Mouse (Mus musculus) liver, embryonic 11.5 days (tissue): Measurements from ENCODE around the gene Gpr68. TPM values are rescaled to one million over a fixed set of nuclear protein-coding genes. Genes with fewer than 3 reads are reported as not detected.

Experiments
- ATAC-seq: fragments of 200-750 bp; cut with Nextera tagmentation; replicated peaks from 2 replicates; pipeline ENCODE4 v1.8.0; 2017; ENCODE audit warnings: moderate number of reproducible peaks, mild to moderate bottlenecking, moderate TSS enrichment, moderate library complexity; ENCODE audit not compliant: low FRiP score
- DNase-seq: peaks from one replicate; pipeline ENCODE4 v3.0.0-alpha.2; 2017; ENCODE audit warnings: low spot score
- H3K27ac ChIP-seq: fragments of 300-500 bp; sonication (generic); 2 replicates; pipeline ENCODE4 v1.5.1; 2014; ENCODE audit warnings: mild to moderate bottlenecking, low read depth, low read length, control low read depth
- H3K27me3 ChIP-seq: fragments of 300-500 bp; sonication (generic); replicated peaks from 2 replicates; pipeline ENCODE4 v1.6.1; 2014; ENCODE audit warnings: low read length, mixed read lengths; ENCODE audit not compliant: control insufficient read depth, insufficient read depth
- H3K36me3 ChIP-seq: fragments of 300-500 bp; sonication (generic); 2 replicates; pipeline ENCODE4 v1.6.1; 2014; ENCODE audit warnings: mild to moderate bottlenecking, low read length, moderate library complexity, mixed read lengths; ENCODE audit not compliant: control insufficient read depth, insufficient read depth
- H3K4me1 ChIP-seq: fragments of 300-500 bp; sonication (generic); replicated peaks from 2 replicates; pipeline ENCODE4 v1.6.1; 2014; ENCODE audit warnings: low read length, mixed read lengths; ENCODE audit not compliant: control insufficient read depth, insufficient read depth
- H3K4me2 ChIP-seq: fragments of 300-500 bp; sonication (generic); 2 replicates; pipeline ENCODE4 v1.6.1; 2014; ENCODE audit warnings: mild to moderate bottlenecking, control low read depth, moderate library complexity
- H3K4me3 ChIP-seq: fragments of 300-500 bp; sonication (generic); 2 replicates; pipeline ENCODE4 v1.5.1; 2014; ENCODE audit warnings: low read depth, low read length, control low read depth
- H3K9ac ChIP-seq: fragments of 300-500 bp; sonication (generic); 2 replicates; pipeline ENCODE4 v1.6.1; 2014; ENCODE audit warnings: low read depth, low read length, control low read depth
- H3K9me3 ChIP-seq: fragments of 300-500 bp; sonication (generic); 2 replicates; pipeline ENCODE4 v1.6.1; 2016; ENCODE audit warnings: low read length, inconsistent platforms, mixed read lengths; ENCODE audit not compliant: control insufficient read depth
- WGBS: fragments of 180-500 bp; shearing (Covaris S2); extraction: QIAGEN DNeasy Blood & Tissue Kit; methylation state at CpG from one replicate; pipeline ENCODE4 v1.1.7; 2014; 5-methylcytosine and 5-hydroxymethylcytosine counted together
- polyA plus RNA-seq: library from polyadenylated mRNA; unstranded; fragments of >200 nt; fragmentation: Nextera tagmentation; extraction: Ambion mirVana; gene quantifications from 2 replicates; pipeline ENCODE4 v1.2.1, GENCODE M21; 2014

The Gpr68 gene
- polyA plus RNA-seq, 1 experiment from 2014 or later, result 0.10 TPM

- Histone ChIP-seq H3K9ac (no peak overlapping the region), H3K4me3 (no peak overlapping the region), H3K9me3 (no peaks in the 10 kb centered on the region), H3K36me3 (no peaks in the 10 kb centered on the region), H3K4me2 (no peak overlapping the region), H3K27ac (no peak overlapping the region), H3K4me1 (no peaks in the 10 kb centered on the region; the same call in 1 of the 2 replicates), H3K27me3 (no peaks in the 10 kb centered on the region)
- no peak for ATAC-seq
- DNase-seq, result peak; percentile 28
- 80% methylated on average over 6 of the region's 6 CpGs for WGBS
Observed at GRCm38 (mm10) chr12:100839926-100840325, 68.1 kb downstream of the Gpr68 start.

GRCm38 (mm10) chr12:100839079-100839600 lies 68.9 kb downstream of the Gpr68 start:
- Histone ChIP-seq H3K4me1 (no peaks in the 10 kb centered on the region; the same call in 1 of the 2 replicates), H3K27me3 (no peaks in the 10 kb centered on the region), H3K4me2 (no peak overlapping the region), H3K36me3 (no peaks in the 10 kb centered on the region), H3K27ac (no peak overlapping the region), H3K4me3 (no peak overlapping the region), H3K9me3 (no peaks in the 10 kb centered on the region), H3K9ac (no peak overlapping the region)
- ATAC-seq, result no peak
- 22% methylated on average over 8 of the region's 8 CpGs for WGBS
- no peak for DNase-seq

- no peak overlapping the region for H3K4me2 ChIP-seq
- WGBS, result 49% methylated on average over 3 of the region's 3 CpGs
- no peaks in the 10 kb centered on the region for H3K36me3 ChIP-seq
- H3K27me3 ChIP-seq, result no peaks in the 10 kb centered on the region
- H3K9me3 ChIP-seq, result no peaks in the 10 kb centered on the region
- H3K4me1 ChIP-seq, result no peaks in the 10 kb centered on the region; the same call in 1 of the 2 replicates
- DNase-seq, result no peak
- no peak overlapping the region for H3K9ac ChIP-seq
- no peak overlapping the region for H3K27ac ChIP-seq
- no peak overlapping the region for H3K4me3 ChIP-seq
- ATAC-seq, result no peak
Observed at GRCm38 (mm10) chr12:100837208-100837607, 70.8 kb downstream of the Gpr68 start.

- no peak overlapping the region for H3K9ac ChIP-seq
- no peak overlapping the region for H3K4me2 ChIP-seq
- no peaks in the 10 kb centered on the region for H3K36me3 ChIP-seq
- H3K27me3 ChIP-seq, result no peaks in the 10 kb centered on the region
- ATAC-seq (no peak), DNase-seq (no peak)
- no peaks in the 10 kb centered on the region for H3K4me1 ChIP-seq
- no peak overlapping the region for H3K27ac ChIP-seq
- 79% methylated on average over 8 of the region's 8 CpGs for WGBS
- no peaks in the 10 kb centered on the region for H3K9me3 ChIP-seq
- no peak overlapping the region for H3K4me3 ChIP-seq
Observed at GRCm38 (mm10) chr12:100831629-100832325, 76.2 kb downstream of the Gpr68 start.

GRCm38 (mm10) chr12:100831021-100831420 lies 77.0 kb downstream of the Gpr68 start:
- Histone ChIP-seq H3K27me3 (no peaks in the 10 kb centered on the region), H3K36me3 (no peaks in the 10 kb centered on the region), H3K4me3 (no peak overlapping the region), H3K4me2 (no peak overlapping the region), H3K9ac (no peak overlapping the region), H3K9me3 (no peaks in the 10 kb centered on the region), H3K27ac (no peak overlapping the region), H3K4me1 (no peaks in the 10 kb centered on the region)
- DNase-seq (no peak), ATAC-seq (no peak)
- 83% methylated on average over 2 of the region's 2 CpGs for WGBS

Other genes starting within 250 kb of the Gpr68 start
- gene Rps6ka5, start 181.2 kb downstream of the Gpr68 start, polyA plus RNA-seq, result 2.5 and 3.0 TPM in 2 replicates
- gene Dglucy, start 129.1 kb downstream of the Gpr68 start, polyA plus RNA-seq, result 0.14 and 0.38 TPM in 2 replicates
- 11.8 and 13.3 TPM in 2 replicates for gene Ccdc88c, start 120.9 kb upstream of the Gpr68 start, polyA plus RNA-seq
- gene Ppp4r3a, start 175.5 kb upstream of the Gpr68 start, polyA plus RNA-seq, result 53.4 and 54.4 TPM in 2 replicates